Mouse (Mus musculus): Measurements from ENCODE around the gene Prrx1. TPM values are rescaled to one million over a fixed set of nuclear protein-coding genes. Genes with fewer than 3 reads are reported as not detected.

Prrx1 gene
- polyA plus RNA-seq, 1 experiment from 2014 or later: 29.0 TPM

GRCm38 (mm10) chr1:163316920-163317319 is 3.4 kb upstream of the Prrx1 start:
- Histone ChIP-seq H3K9ac (ENCODE audit: low read length) (no peak overlapping the region), H3K27ac (ENCODE audit: low read depth, low read length) (no peak overlapping the region), H3K36me3 (ENCODE audit: control insufficient read depth, insufficient read depth, low read length) (no peaks in the 10 kb centered on the region), H3K4me3 (ENCODE audit: low read depth, low read length) (no peak overlapping the region), H3K27me3 (ENCODE audit: control insufficient read depth, insufficient read depth, low read length) (peaks cover 11% of the 10 kb centered on the region), H3K4me1 (replicated peaks; ENCODE audit: control insufficient read depth, insufficient read depth, low read length) (peaks cover 8% of the 10 kb centered on the region), H3K4me2 (ENCODE audit: low read depth, low read length, severe bottlenecking) (no peak overlapping the region), H3K9me3 (ENCODE audit: control insufficient read depth, low read length) (no peaks in the 10 kb centered on the region)
- 55% methylated on average over 1 of the region's 1 CpGs for WGBS
- no peak for DNase-seq (ENCODE audit: low spot score)
- no peak for ATAC-seq (replicated peaks; ENCODE audit: low FRiP score)

GRCm38 (mm10) chr1:163314829-163315301 is 1.4 kb upstream of the Prrx1 start:
- H3K4me1 ChIP-seq (replicated peaks; ENCODE audit: control insufficient read depth, insufficient read depth, low read length): peaks cover 8% of the 10 kb centered on the region
- ATAC-seq (replicated peaks; ENCODE audit: low FRiP score): peak; percentile 8; the same call in 1 of the 2 replicates
- WGBS: 1% methylated on average over 23 of the region's 23 CpGs

GRCm38 (mm10) chr1:163313921-163314725 is 613 bp upstream of the Prrx1 start:
- Histone ChIP-seq H3K27me3 (ENCODE audit: control insufficient read depth, insufficient read depth, low read length) (peaks cover 20% of the 10 kb centered on the region), H3K36me3 (ENCODE audit: control insufficient read depth, insufficient read depth, low read length) (no peaks in the 10 kb centered on the region), H3K27ac (ENCODE audit: low read depth, low read length) (peak overlapping the region; percentile 55), H3K4me2 (ENCODE audit: low read depth, low read length, severe bottlenecking) (peak overlapping the region; percentile 87), H3K9ac (ENCODE audit: low read length) (peak overlapping the region; percentile 47), H3K4me1 (replicated peaks; ENCODE audit: control insufficient read depth, insufficient read depth, low read length) (peaks cover 8% of the 10 kb centered on the region), H3K4me3 (ENCODE audit: low read depth, low read length) (peak overlapping the region; percentile 59), H3K9me3 (ENCODE audit: control insufficient read depth, low read length) (no peaks in the 10 kb centered on the region)
- WGBS: under 1% methylated on average over 21 of the region's 21 CpGs
- peak; percentile 53 for ATAC-seq (replicated peaks; ENCODE audit: low FRiP score)
- peak; percentile 63 for DNase-seq (ENCODE audit: low spot score)

More at GRCm38 (mm10) chr1:163314829-163315301, 1.4 kb upstream of the Prrx1 start:
- Histone ChIP-seq H3K27me3 (ENCODE audit: control insufficient read depth, insufficient read depth, low read length) (peaks cover 16% of the 10 kb centered on the region), H3K36me3 (ENCODE audit: control insufficient read depth, insufficient read depth, low read length) (no peaks in the 10 kb centered on the region), H3K4me2 (ENCODE audit: low read depth, low read length, severe bottlenecking) (peak overlapping the region; percentile 87), H3K4me3 (ENCODE audit: low read depth, low read length) (peak overlapping the region; percentile 59), H3K9ac (ENCODE audit: low read length) (peak overlapping the region; percentile 47), H3K9me3 (ENCODE audit: control insufficient read depth, low read length) (no peaks in the 10 kb centered on the region), H3K27ac (ENCODE audit: low read depth, low read length) (peak overlapping the region; percentile 55; the same call in 1 of the 2 replicates)
- DNase-seq (ENCODE audit: low spot score): peak; percentile 77

GRCm38 (mm10) chr1:163311861-163312811 is 1.4 kb downstream of the Prrx1 start:
- DNase-seq (ENCODE audit: low spot score) (peak; percentile 79), ATAC-seq (replicated peaks; ENCODE audit: low FRiP score) (peak; percentile 35)
- Histone ChIP-seq H3K4me1 (replicated peaks; ENCODE audit: control insufficient read depth, insufficient read depth, low read length) (peaks cover 10% of the 10 kb centered on the region), H3K4me2 (ENCODE audit: low read depth, low read length, severe bottlenecking) (peak overlapping the region; percentile 87), H3K36me3 (ENCODE audit: control insufficient read depth, insufficient read depth, low read length) (no peaks in the 10 kb centered on the region), H3K27me3 (ENCODE audit: control insufficient read depth, insufficient read depth, low read length) (peaks cover 23% of the 10 kb centered on the region), H3K9me3 (ENCODE audit: control insufficient read depth, low read length) (no peaks in the 10 kb centered on the region), H3K27ac (ENCODE audit: low read depth, low read length) (peak overlapping the region; percentile 69), H3K4me3 (ENCODE audit: low read depth, low read length) (peak overlapping the region; percentile 59), H3K9ac (ENCODE audit: low read length) (peak overlapping the region; percentile 84)
- WGBS: under 1% methylated on average over 59 of the region's 59 CpGs

GRCm38 (mm10) chr1:163311006-163311836 is 2.3 kb downstream of the Prrx1 start:
- Histone ChIP-seq H3K36me3 (ENCODE audit: control insufficient read depth, insufficient read depth, low read length) (no peaks in the 10 kb centered on the region), H3K4me1 (replicated peaks; ENCODE audit: control insufficient read depth, insufficient read depth, low read length) (peaks cover 10% of the 10 kb centered on the region), H3K27me3 (ENCODE audit: control insufficient read depth, insufficient read depth, low read length) (peaks cover 23% of the 10 kb centered on the region), H3K9me3 (ENCODE audit: control insufficient read depth, low read length) (no peaks in the 10 kb centered on the region), H3K9ac (ENCODE audit: low read length) (peak overlapping the region; percentile 84), H3K4me2 (ENCODE audit: low read depth, low read length, severe bottlenecking) (peak overlapping the region; percentile 87), H3K4me3 (ENCODE audit: low read depth, low read length) (peak overlapping the region; percentile 59), H3K27ac (ENCODE audit: low read depth, low read length) (peak overlapping the region; percentile 48; the same call in 1 of the 2 replicates)
- 6% methylated on average over 13 of the region's 13 CpGs for WGBS
- DNase-seq (ENCODE audit: low spot score): peak; percentile 54
- no peak for ATAC-seq (replicated peaks; ENCODE audit: low FRiP score)

GRCm38 (mm10) chr1:163310023-163310754 is 3.3 kb downstream of the Prrx1 start:
- peak overlapping the region; percentile 87 for H3K4me2 ChIP-seq (ENCODE audit: low read depth, low read length, severe bottlenecking)
- H3K27me3 ChIP-seq (ENCODE audit: control insufficient read depth, insufficient read depth, low read length): peaks cover 15% of the 10 kb centered on the region
- no peaks in the 10 kb centered on the region for H3K9me3 ChIP-seq (ENCODE audit: control insufficient read depth, low read length)
- no peak overlapping the region for H3K9ac ChIP-seq (ENCODE audit: low read length)
- peak overlapping the region; percentile 3 for H3K4me3 ChIP-seq (ENCODE audit: low read depth, low read length)
- DNase-seq (ENCODE audit: low spot score): no peak
- 4% methylated on average over 8 of the region's 8 CpGs for WGBS
- no peak overlapping the region for H3K27ac ChIP-seq (ENCODE audit: low read depth, low read length)
- no peak for ATAC-seq (replicated peaks; ENCODE audit: low FRiP score)
- H3K36me3 ChIP-seq (ENCODE audit: control insufficient read depth, insufficient read depth, low read length): no peaks in the 10 kb centered on the region
- H3K4me1 ChIP-seq (replicated peaks; ENCODE audit: control insufficient read depth, insufficient read depth, low read length): peaks cover 9% of the 10 kb centered on the region

GRCm38 (mm10) chr1:163309466-163309865 is 4.0 kb downstream of the Prrx1 start:
- H3K27me3 ChIP-seq (ENCODE audit: control insufficient read depth, insufficient read depth, low read length): peaks cover 11% of the 10 kb centered on the region; the same call in 1 of the 2 replicates
- DNase-seq (ENCODE audit: low spot score) (no peak), ATAC-seq (replicated peaks; ENCODE audit: low FRiP score) (no peak)
- H3K9ac ChIP-seq (ENCODE audit: low read length): 0 out of 2 replicates have a peak overlapping the region, but pooled peaks have one; percentile 9
- H3K36me3 ChIP-seq (ENCODE audit: control insufficient read depth, insufficient read depth, low read length): no peaks in the 10 kb centered on the region
- H3K27ac ChIP-seq (ENCODE audit: low read depth, low read length): no peak overlapping the region
- peak overlapping the region; percentile 87; the same call in 1 of the 2 replicates for H3K4me2 ChIP-seq (ENCODE audit: low read depth, low read length, severe bottlenecking)
- H3K9me3 ChIP-seq (ENCODE audit: control insufficient read depth, low read length): no peaks in the 10 kb centered on the region
- peaks cover 5% of the 10 kb centered on the region for H3K4me1 ChIP-seq (replicated peaks; ENCODE audit: control insufficient read depth, insufficient read depth, low read length)
- no peak overlapping the region for H3K4me3 ChIP-seq (ENCODE audit: low read depth, low read length)
- 4% methylated on average over 2 of the region's 2 CpGs for WGBS

All from forebrain, embryonic 11.5 days (tissue).